Comparison of ENCODE assay signal across 10 mouse cellular contexts in the genomic region with DNA sequence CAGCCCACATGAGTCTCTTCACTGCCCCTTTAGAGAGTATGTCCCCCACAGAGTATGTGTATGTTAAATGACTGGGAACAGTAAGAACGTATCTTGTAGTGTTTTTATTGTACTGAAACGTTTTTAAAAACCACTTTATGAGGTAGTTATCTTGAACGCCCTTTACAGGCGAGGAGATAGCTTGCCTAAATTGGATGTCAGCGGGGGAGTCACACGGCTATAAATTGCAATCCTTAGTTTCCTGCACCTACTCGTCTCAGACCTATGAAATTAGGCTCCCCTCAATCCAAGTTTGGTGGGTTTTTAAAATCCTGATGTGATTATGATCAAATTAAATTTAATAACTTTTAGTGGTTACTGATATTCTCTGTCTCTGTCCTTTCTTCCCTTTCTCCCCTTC. TPM values are rescaled to one million over a fixed set of nuclear protein-coding genes. Genes with fewer than 3 reads are reported as not detected.
A peak's percentile ranks its signal among the peaks of the same experiment; 100 is the strongest.
DNase-seq lines count a peak whose midpoint lies in the region; ATAC-seq and TF ChIP-seq lines count a peak whose summit lies in the region.
"Had no signal": no experiment of that assay in that cellular context is flagged by ENCODE, and none has a peak within 500 bp of the region (broad histone marks: within the 10 kb centered on the region; RNA-seq: fewer than 3 reads in every experiment).

No protein-coding gene starts in this region.

- no peak overlapping the region for H3K27ac ChIP-seq in heart, embryonic 13.5 days (replicated peaks)
- H3K27ac ChIP-seq in midbrain, embryonic 12.5 days (replicated peaks): no peak overlapping the region
- H3K27ac ChIP-seq in midbrain, embryonic 10.5 days (replicated peaks): no peak overlapping the region
- H3K27ac ChIP-seq in limb, embryonic 15.5 days: no peak overlapping the region
- no peak overlapping the region for H3K27ac ChIP-seq in stomach, postnatal 0 days (replicated peaks)

- ATAC-seq in heart, embryonic 13.5 days (ENCODE audit: extremely low read depth, insufficient number of reproducible peaks, low FRiP score, low TSS enrichment): no peak
- no peak for ATAC-seq in midbrain, embryonic 12.5 days (ENCODE audit: low FRiP score, low read depth)
- no peak for ATAC-seq in limb, embryonic 15.5 days (ENCODE audit: insufficient number of reproducible peaks, low FRiP score, low TSS enrichment, low read depth)
- no peak for ATAC-seq in stomach, postnatal 0 days (ENCODE audit: low FRiP score, low TSS enrichment)

- H3K27me3 ChIP-seq in heart, embryonic 13.5 days (replicated peaks): peaks cover 4% of the 10 kb centered on the region; the same call in 1 of the 2 replicates
- H3K27me3 ChIP-seq in midbrain, embryonic 12.5 days: peaks cover 9% of the 10 kb centered on the region; the same call in 1 of the 2 replicates
- H3K27me3 ChIP-seq in midbrain, embryonic 10.5 days (ENCODE audit: low read depth, poor library complexity, severe bottlenecking): peaks cover 38% of the 10 kb centered on the region
- no peaks in the 10 kb centered on the region for H3K27me3 ChIP-seq in limb, embryonic 15.5 days
- no peaks in the 10 kb centered on the region for H3K27me3 ChIP-seq in stomach, postnatal 0 days (ENCODE audit: control insufficient read depth, insufficient read depth, low read length)
- H3K27me3 ChIP-seq: CH12.LX had no signal

- H3K4me2 ChIP-seq in heart, embryonic 13.5 days: peak overlapping the region; percentile 97
- peak overlapping the region; percentile 63; the same call in 1 of the 2 replicates for H3K4me2 ChIP-seq in midbrain, embryonic 12.5 days (replicated peaks)
- 0 out of 2 replicates have a peak overlapping the region, but pooled peaks have one; percentile 96 for H3K4me2 ChIP-seq in limb, embryonic 15.5 days
- peak overlapping the region; percentile 99; the same call in 1 of the 2 replicates for H3K4me2 ChIP-seq in stomach, postnatal 0 days (replicated peaks; ENCODE audit: low read depth)

- WGBS in heart, embryonic 13.5 days: 48% methylated on average over 7 of the region's 7 CpGs
- WGBS in midbrain, embryonic 12.5 days: 83% methylated on average over 7 of the region's 7 CpGs
- 80% methylated on average over 7 of the region's 7 CpGs for WGBS in midbrain, embryonic 10.5 days
- 39% methylated on average over 7 of the region's 7 CpGs for WGBS in limb, embryonic 15.5 days
- WGBS in stomach, postnatal 0 days: 77% methylated on average over 7 of the region's 7 CpGs

- H3K4me1 ChIP-seq in heart, embryonic 13.5 days: peaks cover 17% of the 10 kb centered on the region
- H3K4me1 ChIP-seq in midbrain, embryonic 12.5 days: peaks cover 9% of the 10 kb centered on the region; the same call in 1 of the 2 replicates
- H3K4me1 ChIP-seq in midbrain, embryonic 10.5 days: peaks cover 17% of the 10 kb centered on the region
- peaks cover 4% of the 10 kb centered on the region for H3K4me1 ChIP-seq in limb, embryonic 15.5 days
- H3K4me1 ChIP-seq in stomach, postnatal 0 days (replicated peaks; ENCODE audit: control insufficient read depth, insufficient read depth): no peaks in the 10 kb centered on the region

- TF ChIP-seq CTCF in stomach, postnatal 0 days (IDR thresholded peaks at IDR 0.05; ENCODE audit: low read depth): no peak

- no peaks in the 10 kb centered on the region for H3K36me3 ChIP-seq in heart, embryonic 13.5 days
- no peaks in the 10 kb centered on the region for H3K36me3 ChIP-seq in midbrain, embryonic 12.5 days
- H3K36me3 ChIP-seq in midbrain, embryonic 10.5 days: no peaks in the 10 kb centered on the region
- no peaks in the 10 kb centered on the region for H3K36me3 ChIP-seq in limb, embryonic 15.5 days
- no peaks in the 10 kb centered on the region for H3K36me3 ChIP-seq in stomach, postnatal 0 days (ENCODE audit: control insufficient read depth, insufficient read depth, low read length)

- no peaks in the 10 kb centered on the region for H3K9me3 ChIP-seq in heart, embryonic 13.5 days
- no peaks in the 10 kb centered on the region for H3K9me3 ChIP-seq in midbrain, embryonic 12.5 days
- no peaks in the 10 kb centered on the region for H3K9me3 ChIP-seq in midbrain, embryonic 10.5 days (replicated peaks)
- no peaks in the 10 kb centered on the region for H3K9me3 ChIP-seq in limb, embryonic 15.5 days
- no peaks in the 10 kb centered on the region for H3K9me3 ChIP-seq in stomach, postnatal 0 days (ENCODE audit: control insufficient read depth, low read length)

- peak overlapping the region; percentile 85 for H3K9ac ChIP-seq in heart, embryonic 13.5 days
- H3K9ac ChIP-seq in midbrain, embryonic 12.5 days (replicated peaks): no peak overlapping the region
- no peak overlapping the region for H3K9ac ChIP-seq in limb, embryonic 15.5 days
- no peak overlapping the region for H3K9ac ChIP-seq in stomach, postnatal 0 days (ENCODE audit: low read length)

- DNase-seq in heart, adult 18-20 months: no peak
- DNase-seq in midbrain, embryonic 10.5 days (ENCODE audit: low spot score): no peak
- no peak for DNase-seq in stomach, postnatal 0 days (ENCODE audit: low spot score)
- no peak for DNase-seq in c-Kit-positive CD71-positive TER-119-positive erythroid progenitor cells, embryonic 14.5 days (ENCODE audit: low spot score)
- no peak for DNase-seq in adrenal gland, adult 18-20 months (ENCODE audit: low spot score in 2 of 2)
- DNase-seq: adrenal gland, postnatal 14 days had no signal

- peak overlapping the region; percentile 69 for H3K4me3 ChIP-seq in heart, embryonic 13.5 days
- no peak overlapping the region for H3K4me3 ChIP-seq in midbrain, embryonic 12.5 days
- no peak overlapping the region for H3K4me3 ChIP-seq in midbrain, embryonic 10.5 days
- H3K4me3 ChIP-seq in limb, embryonic 15.5 days: peak overlapping the region; percentile 72
- H3K4me3 ChIP-seq in stomach, postnatal 0 days (ENCODE audit: low read depth, low read length): no peak overlapping the region

- TF ChIP-seq EP300 in stomach, postnatal 0 days (optimal IDR thresholded peaks at IDR 0.05): no peak

RNA-seq across cellular contexts. Expression of a gene that starts 1.4 kb away (rescaled TPM):
- 6.9 and 9.0 TPM in 2 replicates for polyA plus RNA-seq in heart, embryonic 13.5 days (2015; fragmentation: Nextera tagmentation; extraction: Ambion mirVana)
- total RNA-seq in heart, adult 18-20 months (2021): 1 to 10 TPM; 5.8 to 5.9 TPM
- polyA plus RNA-seq in midbrain, embryonic 12.5 days (2016; fragmentation: Nextera tagmentation; extraction: Ambion mirVana): 9.8 and 10.3 TPM in 2 replicates
- polyA plus RNA-seq in midbrain, embryonic 10.5 days (2016; fragmentation: Nextera tagmentation; extraction: Ambion mirVana): 4.5 and 6.5 TPM in 2 replicates
- polyA plus RNA-seq in limb, embryonic 15.5 days (2015; fragmentation: Nextera tagmentation; extraction: Ambion mirVana): 14.1 and 16.4 TPM in 2 replicates
- polyA plus RNA-seq in stomach, postnatal 0 days (2015; fragmentation: Nextera tagmentation; extraction: Ambion mirVana): 4.9 and 5.5 TPM in 2 replicates
- 10 to 100 TPM; 36.6 to 49.1 TPM for total RNA-seq in adrenal gland, adult 18-20 months (2021)

Comparison
In these comparisons a context has a peak if more than half of its experiments do, and no peak if none do; other contexts are left out.
1. H3K4me3 ChIP-seq: peak in heart, embryonic 13.5 days (single experiment) and limb, embryonic 15.5 days (single experiment); none in midbrain, embryonic 12.5 days (single experiment), midbrain, embryonic 10.5 days (single experiment) and stomach, postnatal 0 days (single experiment).
2. Peak in every context shown above with its lines, with median percentiles within 50 percentile points of each other: H3K4me2 ChIP-seq.